In genomic region chr9:23693442-23693829, GRCm38 (mm10) we compare ENCODE assay signal across 22 mouse cellular contexts.
DNase-seq lines count a peak whose midpoint lies in the region; ATAC-seq and TF ChIP-seq lines count a peak whose summit lies in the region.
"Had no signal": no experiment of that assay in that cellular context is flagged by ENCODE, and none has a peak within 500 bp of the region (broad histone marks: within the 10 kb centered on the region; RNA-seq: fewer than 3 reads in every experiment).

No protein-coding gene starts in this region.

- H3K36me3 ChIP-seq in hindbrain, embryonic 13.5 days: no peaks in the 10 kb centered on the region
- no peaks in the 10 kb centered on the region for H3K36me3 ChIP-seq in hindbrain, embryonic 16.5 days (ENCODE audit: control insufficient read depth, insufficient read depth, low read length)
- H3K36me3 ChIP-seq in MEL (ENCODE audit: control insufficient read depth in 1 of 2, insufficient read depth in 2 of 2, low read length in 2 of 2): no peaks in the 10 kb centered on the region
- H3K36me3 ChIP-seq: embryonic facial prominence, embryonic 10.5 days; embryonic facial prominence, embryonic 12.5 days; forebrain, embryonic 15.5 days; G1E had no signal

- WGBS in hindbrain, embryonic 13.5 days: 44% methylated on average over 1 of the region's 1 CpGs
- WGBS in hindbrain, embryonic 16.5 days: 44% methylated on average over 1 of the region's 1 CpGs

- TF ChIP-seq EP300 in MEL (IDR thresholded peaks at IDR 0.05; ENCODE audit: low read depth in 1 of 2, low read length in 2 of 2): no peak

- no peak for TF ChIP-seq POLR2A in MEL (IDR thresholded peaks at IDR 0.05; ENCODE audit: control insufficient read depth in 1 of 2, insufficient read depth in 1 of 2, low read depth in 1 of 2, low read length in 2 of 2, poor library complexity in 1 of 2)

- no peak for TF ChIP-seq RAD21 in MEL (IDR thresholded peaks at IDR 0.05; ENCODE audit: low read depth, low read length)

- ATAC-seq in hindbrain, embryonic 13.5 days (ENCODE audit: low FRiP score): peak; percentile 36; the same call in 1 of the 2 replicates
- no peak for ATAC-seq in hindbrain, embryonic 16.5 days
- ATAC-seq: CD4-positive, CD25-positive, alpha-beta regulatory T cell, adult 4 months had no signal

- H3K4me3 ChIP-seq in hindbrain, embryonic 13.5 days: no peak overlapping the region
- H3K4me3 ChIP-seq in hindbrain, embryonic 16.5 days (ENCODE audit: low read length): no peak overlapping the region
- H3K4me3 ChIP-seq in MEL (ENCODE audit: control insufficient read depth in 1 of 2, insufficient read depth in 1 of 2, low read depth in 2 of 2, low read length in 2 of 2): no peak overlapping the region
- no peak overlapping the region for H3K4me3 ChIP-seq in gastrocnemius, adult 2 months
- H3K4me3 ChIP-seq: embryonic facial prominence, embryonic 10.5 days; embryonic facial prominence, embryonic 12.5 days; forebrain, embryonic 13.5 days; forebrain, embryonic 15.5 days had no signal

- H3K27ac ChIP-seq in hindbrain, embryonic 13.5 days: no peak overlapping the region
- no peak overlapping the region for H3K27ac ChIP-seq in hindbrain, embryonic 16.5 days (ENCODE audit: low read depth, low read length)
- H3K27ac ChIP-seq in MEL (ENCODE audit: control insufficient read depth, low read depth, low read length): no peak overlapping the region
- H3K27ac ChIP-seq in gastrocnemius, adult 2 months: no peak overlapping the region
- H3K27ac ChIP-seq: embryonic facial prominence, embryonic 10.5 days; embryonic facial prominence, embryonic 12.5 days; forebrain, embryonic 13.5 days had no signal

- DNase-seq in 3T3-L1 (ENCODE audit: low read depth, low spot score): peak; percentile 30
- DNase-seq in MEL (ENCODE audit: low read depth, low spot score): no peak
- no peak for DNase-seq in gastrocnemius, adult 2 months
- DNase-seq in layer of hippocampus, postnatal 10 days (ENCODE audit: low spot score in 2 of 2): no peak
- DNase-seq: adrenal gland, adult 2 months; adrenal gland, postnatal 10 days; adrenal gland, postnatal 25 days; cerebellum, adult 11-12 months; cerebellum, adult 2 months; cerebellum, adult 9-10 months; cerebellum, postnatal 10 days; cerebellum, postnatal 25 days had no signal

- intact Hi-C loops in gastrocnemius, adult 2 months (cut with DNase I): no loop called here

- H3K9me3 ChIP-seq in hindbrain, embryonic 13.5 days: no peaks in the 10 kb centered on the region
- no peaks in the 10 kb centered on the region for H3K9me3 ChIP-seq in hindbrain, embryonic 16.5 days (ENCODE audit: control insufficient read depth, low read length)
- no peaks in the 10 kb centered on the region for H3K9me3 ChIP-seq in MEL (replicated peaks; ENCODE audit: insufficient read depth, low read length)
- H3K9me3 ChIP-seq: embryonic facial prominence, embryonic 10.5 days; embryonic facial prominence, embryonic 12.5 days; forebrain, embryonic 13.5 days; forebrain, embryonic 15.5 days; G1E had no signal

- no peak overlapping the region for H3K4me2 ChIP-seq in hindbrain, embryonic 13.5 days
- H3K4me2 ChIP-seq in hindbrain, embryonic 16.5 days (ENCODE audit: low read length): no peak overlapping the region
- H3K4me2 ChIP-seq: embryonic facial prominence, embryonic 12.5 days; forebrain, embryonic 13.5 days; forebrain, embryonic 15.5 days had no signal

- H3K27me3 ChIP-seq in hindbrain, embryonic 13.5 days: no peaks in the 10 kb centered on the region
- no peaks in the 10 kb centered on the region for H3K27me3 ChIP-seq in hindbrain, embryonic 16.5 days (replicated peaks; ENCODE audit: control insufficient read depth, insufficient read depth, low read length)
- H3K27me3 ChIP-seq in MEL (ENCODE audit: control insufficient read depth in 1 of 2, insufficient read depth in 2 of 2, low read length in 2 of 2): no peaks in the 10 kb centered on the region
- H3K27me3 ChIP-seq: CH12.LX; embryonic facial prominence, embryonic 12.5 days; forebrain, embryonic 13.5 days; forebrain, embryonic 15.5 days had no signal

- H3K79me2 ChIP-seq in MEL (ENCODE audit: control insufficient read depth, insufficient read depth, low read length, poor library complexity): no peaks in the 10 kb centered on the region

- H3K9ac ChIP-seq in hindbrain, embryonic 13.5 days: no peak overlapping the region
- no peak overlapping the region for H3K9ac ChIP-seq in hindbrain, embryonic 16.5 days (ENCODE audit: low read depth, low read length)
- H3K9ac ChIP-seq in MEL (ENCODE audit: control insufficient read depth, low read depth, low read length, poor library complexity, severe bottlenecking): no peak overlapping the region
- H3K9ac ChIP-seq: embryonic facial prominence, embryonic 12.5 days; forebrain, embryonic 13.5 days; forebrain, embryonic 15.5 days; forebrain, postnatal 0 days had no signal

- H3K4me1 ChIP-seq in hindbrain, embryonic 13.5 days (replicated peaks): peaks cover 3% of the 10 kb centered on the region; the same call in 1 of the 2 replicates
- H3K4me1 ChIP-seq in hindbrain, embryonic 16.5 days (ENCODE audit: control insufficient read depth, insufficient read depth, low read depth, low read length): no peaks in the 10 kb centered on the region
- H3K4me1 ChIP-seq in MEL (ENCODE audit: control insufficient read depth in 1 of 2, insufficient read depth in 2 of 2, low read length in 2 of 2): no peaks in the 10 kb centered on the region
- H3K4me1 ChIP-seq: embryonic facial prominence, embryonic 10.5 days; embryonic facial prominence, embryonic 12.5 days had no signal

- TF ChIP-seq CTCF in MEL (IDR thresholded peaks at IDR 0.05 in 2 of 3, conservative IDR thresholded peaks at IDR 0.05 in 1 of 3; ENCODE audit: control insufficient read depth in 1 of 3, insufficient read depth in 1 of 3, low read depth in 2 of 3, low read length in 3 of 3, poor library complexity in 1 of 3, severe bottlenecking in 1 of 3): no peak
- no peak for TF ChIP-seq CTCF in gastrocnemius, adult 2 months (IDR thresholded peaks at IDR 0.05)

TF ChIP-seq in MEL, 35 proteins besides CTCF, POLR2A, EP300 and RAD21:
- TF ChIP-seq MAX (IDR thresholded peaks at IDR 0.05; ENCODE audit: low read length): no peak
- TF ChIP-seq USF1 (IDR thresholded peaks at IDR 0.05; ENCODE audit: low read depth, low read length): peak; percentile 9; the same call in 1 of the 2 replicates
TF ChIP-seq in MEL: peak in this region for 1.
